Mouse (Mus musculus) MEL (cell line): ENCODE data around the gene Nrxn2. TPM values are rescaled to one million over a fixed set of nuclear protein-coding genes. Genes with fewer than 3 reads are reported as not detected.

Source experiments
- DNase-seq: peaks from one replicate; pipeline ENCODE4 v3.0.0; 2011; ENCODE audit warnings: low read depth, low spot score
- H3K27ac ChIP-seq: 2 replicates; pipeline ENCODE4 v1.5.1; 2012; ENCODE audit warnings: low read depth, mild to moderate bottlenecking, control low read depth, low read length, moderate library complexity; ENCODE audit not compliant: control insufficient read depth
- H3K27me3 ChIP-seq, 2 experiments: fragments of 150-350 bp in 1 of 2; sonication (generic) in 1 of 2; 2 replicates each; pipeline ENCODE4 v1.6.1; 2012; ENCODE audit warnings: low read length in 2 of 2, mild to moderate bottlenecking in 2 of 2, improper control_type of control experiment in 1 of 2, moderate library complexity in 1 of 2; ENCODE audit not compliant: insufficient read depth in 2 of 2, control insufficient read depth in 1 of 2
- H3K36me3 ChIP-seq, 2 experiments: 2 replicates each; pipeline ENCODE4 v1.6.1; 2012 to 2014; ENCODE audit warnings: low read length in 2 of 2, improper control_type of control experiment in 1 of 2, inconsistent platforms in 1 of 2, mild to moderate bottlenecking in 1 of 2; ENCODE audit not compliant: insufficient read depth in 2 of 2, control insufficient read depth in 1 of 2
- H3K4me1 ChIP-seq, 2 experiments: fragments of 150-350 bp in 1 of 2; sonication (generic) in 1 of 2; 2 replicates each; pipeline ENCODE4 v1.6.1; 2012; ENCODE audit warnings: low read length in 2 of 2, improper control_type of control experiment in 1 of 2, mild to moderate bottlenecking in 1 of 2; ENCODE audit not compliant: insufficient read depth in 2 of 2, control insufficient read depth in 1 of 2
- H3K4me3 ChIP-seq, 2 experiments: fragments of 150-350 bp in 1 of 2; sonication (generic) in 1 of 2; 2 replicates each; pipeline ENCODE4 v1.5.1; 2012; ENCODE audit warnings: low read depth in 2 of 2, low read length in 2 of 2, mild to moderate bottlenecking in 2 of 2, moderate library complexity in 2 of 2, control low read depth in 1 of 2, improper control_type of control experiment in 1 of 2; ENCODE audit not compliant: control insufficient read depth in 1 of 2, insufficient read depth in 1 of 2
- H3K79me2 ChIP-seq: 2 replicates; pipeline ENCODE4 v1.6.1; 2012; ENCODE audit warnings: mild to moderate bottlenecking, low read length, moderate library complexity; ENCODE audit not compliant: control insufficient read depth, poor library complexity, insufficient read depth
- H3K9ac ChIP-seq: 2 replicates; pipeline ENCODE4 v1.6.1; 2012; ENCODE audit warnings: low read depth, mild to moderate bottlenecking, control low read depth, low read length, moderate library complexity; ENCODE audit not compliant: control insufficient read depth, poor library complexity, severe bottlenecking
- H3K9me3 ChIP-seq: fragments of 150-350 bp; sonication (generic); replicated peaks from 2 replicates; pipeline ENCODE4 v1.6.1; 2012; ENCODE audit warnings: mild to moderate bottlenecking, low read length, improper control_type of control experiment, moderate library complexity; ENCODE audit not compliant: insufficient read depth
- CHD1 ChIP-seq: IDR thresholded peaks from 2 replicates; pipeline ENCODE4 v1.6.1; 2012; ENCODE audit warnings: low read depth, mild to moderate bottlenecking, inconsistent platforms, low read length, improper control_type of control experiment
- CHD2 ChIP-seq: IDR thresholded peaks from 2 replicates; pipeline ENCODE4 v1.6.1; 2011; ENCODE audit warnings: low read length, improper control_type of control experiment
- EP300 ChIP-seq, 2 experiments: IDR thresholded peaks; 2 replicates each; pipeline ENCODE4 v1.6.1; 2011; ENCODE audit warnings: improper control_type of control experiment in 2 of 2, low read length in 2 of 2, low read depth in 1 of 2, mild to moderate bottlenecking in 1 of 2
- ETS1 ChIP-seq: IDR thresholded peaks from 2 replicates; pipeline ENCODE4 v1.6.1; 2012; ENCODE audit warnings: low read depth, mild to moderate bottlenecking, inconsistent platforms, low read length, improper control_type of control experiment, moderate library complexity
- GABPA ChIP-seq: IDR thresholded peaks from 2 replicates; pipeline ENCODE4 v1.6.1; 2012; ENCODE audit warnings: low read depth, mild to moderate bottlenecking, inconsistent platforms, low read length, improper control_type of control experiment, moderate library complexity
- GATA1 ChIP-seq: IDR thresholded peaks from 2 replicates; pipeline ENCODE4 v1.6.1; 2011; ENCODE audit warnings: low read depth, low read length, improper control_type of control experiment
- MAFK ChIP-seq: IDR thresholded peaks from 2 replicates; pipeline ENCODE4 v1.6.1; 2011; ENCODE audit warnings: low read depth, mild to moderate bottlenecking, low read length, improper control_type of control experiment, borderline replicate concordance
- MAZ ChIP-seq: IDR thresholded peaks from 2 replicates; pipeline ENCODE4 v1.6.1; 2012; ENCODE audit warnings: low read depth, mild to moderate bottlenecking, inconsistent platforms, low read length, improper control_type of control experiment
- MEF2A ChIP-seq: IDR thresholded peaks from 2 replicates; pipeline ENCODE4 v1.6.1; 2014; ENCODE audit warnings: low read depth, mild to moderate bottlenecking, inconsistent platforms, low read length, improper control_type of control experiment; ENCODE audit not compliant: poor library complexity, insufficient replicate concordance, severe bottlenecking; ENCODE audit errors: extremely low read depth
- MXI1 ChIP-seq: IDR thresholded peaks from 2 replicates; pipeline ENCODE4 v1.6.1; 2011; ENCODE audit warnings: mild to moderate bottlenecking, low read depth, low read length, improper control_type of control experiment
- MYC ChIP-seq: IDR thresholded peaks from 2 replicates; pipeline ENCODE4 v1.6.1; 2011; ENCODE audit warnings: low read depth, mild to moderate bottlenecking, low read length, improper control_type of control experiment, moderate library complexity
- POLR2A ChIP-seq, 2 experiments: IDR thresholded peaks; 2 replicates each; pipeline ENCODE4 v1.6.1; 2011 to 2012; ENCODE audit warnings: low read length in 2 of 2, mild to moderate bottlenecking in 2 of 2, control low read depth in 1 of 2, improper control_type of control experiment in 1 of 2, low read depth in 1 of 2, moderate library complexity in 1 of 2; ENCODE audit not compliant: control insufficient read depth in 1 of 2, insufficient read depth in 1 of 2, poor library complexity in 1 of 2
- POLR2AphosphoS2 ChIP-seq: IDR thresholded peaks from 2 replicates; pipeline ENCODE4 v1.6.1; 2011; ENCODE audit warnings: low read length, improper control_type of control experiment
- POLR2AphosphoS5 ChIP-seq: IDR thresholded peaks from 2 replicates; pipeline ENCODE4 v1.6.1; 2012; ENCODE audit warnings: low read depth, borderline replicate concordance, mild to moderate bottlenecking, inconsistent platforms, low read length, moderate library complexity, mixed read lengths
- SIN3A ChIP-seq: IDR thresholded peaks from 2 replicates; pipeline ENCODE4 v1.6.1; 2012; ENCODE audit warnings: low read length, improper control_type of control experiment, inconsistent platforms
- TCF12 ChIP-seq: IDR thresholded peaks from 2 replicates; pipeline ENCODE4 v1.6.1; 2014; ENCODE audit warnings: low read depth, mild to moderate bottlenecking, inconsistent platforms, low read length, improper control_type of control experiment, moderate library complexity
- UBTF ChIP-seq: IDR thresholded peaks from 2 replicates; pipeline ENCODE4 v1.6.1; 2012; ENCODE audit warnings: low read depth, mild to moderate bottlenecking, inconsistent platforms, low read length, improper control_type of control experiment, moderate library complexity, borderline replicate concordance; ENCODE audit not compliant: insufficient read depth
- USF2 ChIP-seq, 2 experiments: IDR thresholded peaks; 2 replicates each; pipeline ENCODE4 v1.6.1; 2011 to 2012; ENCODE audit warnings: improper control_type of control experiment in 2 of 2, low read length in 2 of 2, borderline replicate concordance in 1 of 2, inconsistent platforms in 1 of 2, low read depth in 1 of 2, mild to moderate bottlenecking in 1 of 2; ENCODE audit not compliant: insufficient read depth in 1 of 2
- ZKSCAN1 ChIP-seq: IDR thresholded peaks from 2 replicates; pipeline ENCODE4 v1.6.1; 2012; ENCODE audit warnings: low read depth, mild to moderate bottlenecking, inconsistent platforms, low read length, improper control_type of control experiment, moderate library complexity
- ZMIZ1 ChIP-seq: IDR thresholded peaks from 2 replicates; pipeline ENCODE4 v1.6.1; 2012; ENCODE audit warnings: low read depth, mild to moderate bottlenecking, inconsistent platforms, low read length, improper control_type of control experiment, moderate library complexity
- ZNF384 ChIP-seq: IDR thresholded peaks from 2 replicates; pipeline ENCODE4 v1.6.1; 2012; ENCODE audit warnings: low read depth, mild to moderate bottlenecking, inconsistent platforms, low read length, improper control_type of control experiment
- polyA plus RNA-seq, 2 experiments: library from polyadenylated mRNA; stranded (reverse) in 1 of 2; unstranded in 1 of 2; fragments of >175 nt in 1 of 2; fragments of >200 nt in 1 of 2; gene quantifications; 2 replicates each; pipeline versions ENCODE4 v1.2.1 to v1.2.4; 2012; ENCODE audit warnings: low replicate concordance in 2 of 2, low read depth in 1 of 2; ENCODE audit not compliant: insufficient read length in 2 of 2, insufficient read depth in 1 of 2, missing spikeins in 1 of 2
- total RNA-seq: library from RNA; depleted of rRNA; stranded (reverse); fragments of 300-350 nt; gene quantifications from 2 replicates; pipeline ENCODE4 v1.2.3, GENCODE M21; 2012

The Nrxn2 gene
- total and polyA plus RNA-seq, 3 experiments, result 0.39 to 0.42 TPM; not detected in 1

DNA sequence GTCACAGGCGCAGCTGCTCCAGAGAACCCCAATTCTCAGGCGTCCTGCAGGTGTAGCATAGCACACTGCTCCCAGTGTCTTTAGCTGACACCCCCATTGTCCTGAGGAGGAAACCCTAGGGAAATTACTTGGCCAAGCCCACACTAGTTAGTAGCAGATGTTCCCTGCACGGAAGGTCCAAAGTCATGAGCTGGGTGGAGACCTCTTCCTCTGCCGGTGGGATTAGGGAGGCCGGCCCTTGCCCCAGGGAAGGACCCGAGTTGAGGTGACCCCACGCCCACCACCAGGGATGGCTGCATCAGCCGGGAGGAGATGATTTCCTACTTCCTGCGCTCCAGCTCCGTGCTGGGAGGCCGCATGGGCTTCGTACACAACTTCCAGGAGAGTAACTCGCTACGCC, 5.7 kb upstream of the Nrxn2 start:
- H3K4me1 ChIP-seq, result peaks cover 0 to 4% of the 10 kb centered on the region in 2 experiments; a peak in 1 of 4 replicates
- no peak overlapping the region for H3K4me3 ChIP-seq
- TF ChIP-seq USF2 (IDR thresholded peaks at IDR 0.05; ENCODE audit: borderline replicate concordance in 1 of 2, insufficient read depth in 1 of 2, low read depth in 1 of 2, low read length in 2 of 2) (no peak), EP300 (IDR thresholded peaks at IDR 0.05; ENCODE audit: low read depth in 1 of 2, low read length in 2 of 2) (no peak), ZMIZ1 (no peak), SIN3A (no peak), CHD2 (no peak), GATA1 (no peak), GABPA (no peak), CHD1 (no peak), ETS1 (no peak), POLR2AphosphoS5 (no peak), MXI1 (no peak), ZKSCAN1 (no peak), MYC (no peak), POLR2AphosphoS2 (no peak), UBTF (no peak), MAZ (no peak), TCF12 (no peak), MAFK (no peak), ZNF384 (no peak), POLR2A (IDR thresholded peaks at IDR 0.05; ENCODE audit: control insufficient read depth in 1 of 2, insufficient read depth in 1 of 2, low read depth in 1 of 2, low read length in 2 of 2, poor library complexity in 1 of 2) (no peak)
- TF ChIP-seq, all 39 proteins: peak for 0
- no peaks in the 10 kb centered on the region for H3K79me2 ChIP-seq
- DNase-seq, result no peak
- H3K9me3 ChIP-seq, result no peaks in the 10 kb centered on the region
- H3K36me3 ChIP-seq, result peaks cover 0 to 7% of the 10 kb centered on the region in 2 experiments; a peak in 2 of 4 replicates
- H3K27me3 ChIP-seq, result no peaks in the 10 kb centered on the region
- H3K9ac ChIP-seq, result no peak overlapping the region
- no peak overlapping the region for H3K27ac ChIP-seq

DNA sequence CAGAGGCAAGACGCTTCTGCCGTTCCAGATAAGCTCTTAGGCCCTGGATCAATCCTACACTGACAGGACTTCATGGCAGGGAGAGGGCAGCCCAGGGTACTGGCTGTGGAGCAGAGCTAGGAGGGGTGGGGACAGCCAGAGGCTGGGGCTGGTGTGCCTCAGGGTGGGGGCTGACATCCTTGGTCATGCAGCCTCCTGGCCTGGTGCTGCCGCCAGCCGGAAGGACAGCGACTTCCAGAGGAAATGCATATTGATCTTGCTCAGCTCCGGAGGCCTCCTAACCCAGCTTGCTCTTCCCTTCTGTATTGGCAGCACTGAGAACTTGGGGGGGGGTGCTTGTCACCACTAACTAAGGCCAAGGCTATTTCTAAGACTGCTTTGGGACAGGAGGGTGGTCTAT, 3.1 kb upstream of the Nrxn2 start:
- no peak overlapping the region for H3K4me3 ChIP-seq
- H3K27me3 ChIP-seq, result no peaks in the 10 kb centered on the region
- DNase-seq, result no peak
- H3K9ac ChIP-seq, result no peak overlapping the region
- TF ChIP-seq TCF12 (no peak), GATA1 (no peak), MEF2A (no peak), ZMIZ1 (no peak)
- no peak overlapping the region for H3K27ac ChIP-seq
- H3K79me2 ChIP-seq, result no peaks in the 10 kb centered on the region
- H3K36me3 ChIP-seq, result no peaks in the 10 kb centered on the region
- H3K9me3 ChIP-seq, result no peaks in the 10 kb centered on the region
- no peaks in the 10 kb centered on the region for H3K4me1 ChIP-seq
